Mouse (Mus musculus) kidney, postnatal 10 days (tissue): Measurements from ENCODE around the gene Il6ra.

Experiments
- DNase-seq: peaks from one replicate; pipeline ENCODE4 v3.0.0; 2021; ENCODE audit warnings: mixed read lengths

The Il6ra gene

GRCm38 (mm10) chr3:89912543-89913391 is at the start of gene Il6ra:
Gene Il6ra (minus strand): TSS chr3:89913196.
- peak; percentile 87 for DNase-seq

GRCm38 (mm10) chr3:89962059-89962750 is 49.2 kb upstream of the Il6ra start:
- DNase-seq, result peak; percentile 56

- DNase-seq, result no peak
Observed at GRCm38 (mm10) chr3:89961436-89961835, 48.4 kb upstream of the Il6ra start.

GRCm38 (mm10) chr3:89960469-89960868 is 47.5 kb upstream of the Il6ra start:
- DNase-seq, result peak; percentile 97

GRCm38 (mm10) chr3:89959435-89959834 is 46.4 kb upstream of the Il6ra start:
- no peak for DNase-seq

GRCm38 (mm10) chr3:89957880-89958279 is 44.9 kb upstream of the Il6ra start:
- no peak for DNase-seq

DNA sequence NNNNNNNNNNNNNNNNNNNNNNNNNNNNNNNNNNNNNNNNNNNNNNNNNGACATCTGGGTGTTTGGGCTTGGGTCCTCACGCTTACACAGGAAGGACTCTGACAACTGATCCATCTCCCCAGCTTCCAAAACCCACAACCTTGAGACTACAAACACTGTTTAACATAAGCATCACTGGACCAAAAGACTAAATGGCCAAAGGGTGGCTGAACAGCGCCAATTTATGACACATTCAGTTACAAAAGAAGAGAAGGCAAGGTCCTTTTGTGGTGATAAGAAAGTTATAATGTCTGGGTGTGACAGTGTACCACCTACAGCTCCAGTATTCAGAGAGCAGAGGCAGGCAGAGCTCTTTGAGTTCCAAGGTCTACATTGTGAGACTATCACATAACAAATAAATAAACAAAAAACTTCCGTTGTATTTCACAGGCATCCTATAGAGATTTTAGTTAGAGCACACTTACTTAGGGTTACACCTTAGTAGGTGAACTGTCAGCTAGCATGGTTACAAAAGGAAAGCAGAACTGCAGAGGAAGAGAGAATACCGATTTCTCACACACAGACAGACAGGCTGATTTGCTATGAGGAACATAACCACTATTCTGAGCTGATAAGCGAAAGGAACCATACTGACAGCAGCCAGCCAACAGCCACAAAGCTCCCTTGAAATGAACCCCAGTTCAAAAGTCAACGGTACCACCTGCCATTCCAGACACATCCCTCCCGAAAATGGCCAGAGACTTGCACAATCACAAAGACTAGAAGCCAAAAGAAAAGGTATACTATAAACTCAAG is 43.4 kb upstream of the Il6ra start:
- no peak for DNase-seq

- DNase-seq, result peak; percentile 88
Observed at GRCm38 (mm10) chr3:89953420-89953819, 40.4 kb upstream of the Il6ra start.

GRCm38 (mm10) chr3:89948655-89949054 is 35.7 kb upstream of the Il6ra start:
- no peak for DNase-seq

- no peak for DNase-seq
Observed at GRCm38 (mm10) chr3:89948021-89948420, 35.0 kb upstream of the Il6ra start.

DNA sequence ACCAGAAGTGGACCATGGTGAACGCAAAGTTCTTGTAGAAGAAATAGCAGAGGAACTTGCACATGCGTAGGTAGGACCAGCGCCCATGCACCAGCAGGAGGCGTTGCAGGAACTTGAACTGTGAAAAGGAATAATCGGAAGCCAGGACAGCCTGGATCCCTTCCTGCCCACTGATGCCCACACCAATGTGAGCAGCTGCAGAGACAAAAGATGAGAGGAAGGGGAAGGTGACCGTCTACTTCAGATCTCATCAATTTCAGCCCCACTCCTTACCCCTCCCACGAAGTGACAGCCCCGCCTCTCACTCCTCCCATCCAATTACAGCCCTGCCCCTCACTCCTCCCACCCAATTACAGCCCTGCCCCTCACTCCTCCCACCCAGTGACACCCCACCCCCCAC is 32.0 kb upstream of the Il6ra start:
- DNase-seq, result no peak

DNA sequence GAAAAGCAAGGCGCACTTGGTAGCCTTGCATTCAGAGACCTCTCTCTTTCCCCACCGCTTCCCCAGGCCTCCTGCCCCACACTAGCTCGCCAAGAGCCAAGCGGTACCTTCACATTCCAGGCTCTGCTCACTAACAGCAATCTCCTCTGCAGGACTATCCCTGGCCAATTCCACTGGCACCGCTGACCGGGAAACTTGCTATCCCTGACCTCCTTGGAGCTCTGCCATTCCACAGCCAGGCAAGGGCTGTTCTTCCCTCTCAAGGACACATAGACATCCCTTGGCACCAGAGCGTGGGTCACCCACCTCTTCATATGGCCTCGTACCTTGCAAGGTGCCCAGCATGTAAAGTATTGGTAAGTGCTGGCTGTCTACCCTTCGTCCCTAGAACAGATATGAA is 29.9 kb upstream of the Il6ra start:
- DNase-seq, result no peak

DNA sequence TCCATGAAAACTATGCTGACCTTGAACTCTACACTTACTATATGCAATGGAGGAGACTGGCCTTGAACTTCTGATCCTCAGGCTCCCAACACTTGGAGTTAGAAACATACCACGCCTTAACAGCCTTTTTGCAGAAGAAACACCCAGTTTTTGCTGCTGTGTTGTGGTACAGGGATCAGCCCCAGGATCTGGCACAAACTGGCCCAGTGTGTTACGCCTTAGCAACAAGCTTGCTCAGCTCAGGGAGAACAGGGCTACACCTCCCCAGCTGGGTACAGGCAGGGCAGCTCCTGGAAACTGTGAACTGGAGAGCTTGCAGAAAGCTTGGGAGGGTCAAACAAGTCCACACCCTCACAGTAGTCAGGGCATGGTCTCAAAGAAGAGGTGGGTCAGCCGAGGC is 23.5 kb upstream of the Il6ra start:
- no peak for DNase-seq

DNA sequence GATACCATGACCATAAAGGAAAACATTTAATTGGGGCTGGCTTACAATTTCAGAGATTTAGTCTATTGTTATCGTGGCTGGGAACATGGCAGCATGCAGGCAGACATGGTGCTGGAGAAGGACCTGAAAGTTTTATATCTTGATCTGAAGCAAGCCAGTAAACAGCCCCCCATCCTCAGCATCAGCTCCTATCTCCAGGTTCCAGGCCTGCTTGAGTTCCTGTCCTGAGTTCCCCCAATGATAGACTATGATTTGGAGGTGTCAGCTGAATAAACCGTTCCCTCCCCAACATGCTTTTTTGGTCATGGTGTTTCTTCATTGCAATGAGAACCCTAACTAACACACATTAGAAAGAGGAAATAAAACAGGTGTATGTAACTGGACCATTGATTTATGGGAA is 19.9 kb upstream of the Il6ra start:
- DNase-seq, result no peak

- no peak for DNase-seq
Observed at GRCm38 (mm10) chr3:89928956-89929355, 16.0 kb upstream of the Il6ra start.

- no peak for DNase-seq
Observed at GRCm38 (mm10) chr3:89926440-89926839, 13.4 kb upstream of the Il6ra start.

DNA sequence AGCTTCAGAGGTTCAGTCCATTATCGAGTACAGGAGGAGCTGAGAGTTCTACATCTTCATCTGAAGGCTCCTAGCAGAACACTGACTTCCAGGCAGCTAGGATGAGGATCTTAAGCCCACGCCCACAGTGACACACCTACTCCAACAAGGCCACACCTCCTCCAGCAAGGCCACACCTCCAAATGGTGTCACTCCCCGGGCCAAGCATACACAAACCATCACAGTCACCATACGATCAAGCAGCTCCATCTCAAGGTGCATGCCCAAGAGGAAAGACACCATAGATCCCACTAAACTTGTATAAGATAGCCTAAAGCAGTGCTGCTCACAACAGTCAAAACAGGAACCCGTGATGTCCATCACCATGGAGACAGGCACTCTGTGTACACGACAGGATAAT is 7.7 kb upstream of the Il6ra start:
- no peak for DNase-seq

- no peak for DNase-seq
Observed at GRCm38 (mm10) chr3:89917408-89917807, 4.4 kb upstream of the Il6ra start.

GRCm38 (mm10) chr3:89916622-89917021 is 3.6 kb upstream of the Il6ra start:
- no peak for DNase-seq

GRCm38 (mm10) chr3:89914700-89915099 is 1.7 kb upstream of the Il6ra start:
- DNase-seq, result no peak

- no peak for DNase-seq
Observed at GRCm38 (mm10) chr3:89912108-89912542, 871 bp downstream of the Il6ra start.

GRCm38 (mm10) chr3:89911207-89911606 is 1.8 kb downstream of the Il6ra start:
- no peak for DNase-seq
